Mouse (Mus musculus) right cerebral cortex, postnatal 14 days (tissue): ENCODE measurements around the gene Cd79b.

Experiments
- DNase-seq: peaks from one replicate; pipeline ENCODE4 v3.0.0; 2022

The Cd79b gene

DNA sequence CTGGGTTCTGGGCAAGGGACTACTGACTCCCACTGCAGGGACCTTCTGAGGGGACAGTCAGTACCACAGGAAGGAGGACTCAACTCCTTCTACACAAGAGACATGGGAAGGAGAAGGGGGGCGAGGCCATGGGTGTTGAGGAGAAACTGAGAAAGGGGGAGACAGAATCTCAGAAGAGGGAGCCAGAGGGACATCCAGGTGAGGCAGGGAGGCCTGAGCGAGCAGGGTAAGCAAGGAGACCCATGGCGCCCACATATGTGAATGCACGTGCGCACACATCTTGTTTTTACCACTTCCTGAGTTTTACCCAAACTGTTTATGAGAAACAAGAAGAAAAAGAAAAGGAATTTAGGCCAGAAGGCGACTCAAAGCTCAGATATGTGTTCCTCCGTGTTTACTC lies 3.2 kb upstream of the Cd79b start:
- no peak for DNase-seq

DNA sequence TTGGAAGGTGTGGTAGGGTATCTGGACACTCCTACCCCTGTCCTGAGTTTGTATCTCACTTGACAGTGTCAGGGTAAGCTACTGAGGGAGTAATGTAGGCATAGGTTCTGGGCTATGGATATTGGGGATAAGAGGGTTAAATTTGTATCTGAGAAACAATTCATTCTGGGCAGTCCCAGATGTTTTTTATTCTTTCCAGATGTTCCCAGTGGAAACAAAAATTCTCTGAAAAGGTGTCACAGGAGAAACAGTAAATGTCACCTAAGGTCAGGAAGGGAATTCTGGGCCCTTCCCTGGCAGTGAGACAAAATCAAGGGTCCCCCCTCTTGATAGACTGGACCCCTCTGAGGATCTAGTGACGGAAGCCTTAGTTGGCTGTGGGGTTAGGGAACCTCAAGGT lies 1.9 kb upstream of the Cd79b start:
- no peak for DNase-seq

DNA sequence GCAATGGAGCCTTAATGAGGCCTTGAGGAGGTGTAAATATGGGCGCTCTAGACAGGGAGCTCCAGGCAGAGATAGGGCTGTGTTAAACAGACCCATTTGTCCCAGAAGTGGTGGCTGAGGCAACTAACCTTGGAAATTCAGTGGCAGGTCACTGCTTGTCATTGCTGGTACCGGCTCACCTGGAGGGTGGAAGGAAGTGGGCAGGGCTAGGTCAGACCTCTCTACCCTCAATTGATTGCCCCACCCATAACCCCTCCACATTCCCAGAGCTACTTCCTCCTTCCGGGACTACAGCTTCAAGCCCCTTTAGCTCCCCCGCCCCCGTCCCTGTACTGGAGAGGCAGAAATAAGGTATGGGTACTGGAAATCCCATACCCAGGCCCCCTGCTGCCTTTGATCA lies 1.0 kb downstream of the Cd79b start:
- no peak for DNase-seq

DNA sequence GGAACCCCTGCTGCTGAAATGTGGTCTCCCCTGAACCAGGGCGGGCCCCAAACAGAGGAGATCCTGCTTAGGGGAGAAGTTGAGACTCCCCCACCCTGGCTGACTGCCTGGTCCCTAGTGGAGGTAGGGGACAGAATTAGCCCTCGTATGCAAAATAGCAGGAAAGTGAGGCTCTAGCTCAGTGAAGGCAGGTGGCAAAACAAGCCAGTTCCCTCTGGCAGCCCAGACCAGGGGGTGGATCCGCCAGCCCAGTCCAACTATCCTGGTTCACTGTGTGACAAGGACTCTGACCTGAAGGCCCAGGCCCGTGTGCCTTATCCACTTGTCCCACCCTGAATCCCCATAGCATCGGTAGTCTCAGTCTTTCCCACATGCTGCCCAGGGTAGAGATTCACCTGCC lies 4.4 kb downstream of the Cd79b start:
- no peak for DNase-seq

DNA sequence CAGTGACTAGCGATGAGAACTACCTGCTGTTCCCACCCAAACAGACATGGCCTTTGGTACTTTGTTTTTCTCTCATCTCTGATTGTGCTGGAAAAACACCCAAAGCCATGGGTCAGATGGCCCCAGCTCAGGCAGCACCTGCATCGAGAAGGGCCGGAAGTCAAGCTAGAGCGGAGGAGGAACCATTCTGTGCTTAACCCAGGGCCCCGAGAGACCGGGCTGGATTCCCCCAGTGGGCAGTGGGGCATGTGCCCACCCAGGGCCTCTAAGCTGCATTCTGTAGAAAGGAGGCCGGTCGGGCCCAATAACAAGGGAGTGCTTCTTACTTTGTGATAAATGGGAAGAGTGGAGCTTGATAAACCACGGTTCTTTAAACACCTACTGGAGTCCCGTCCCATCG lies 6.4 kb downstream of the Cd79b start:
- no peak for DNase-seq

DNA sequence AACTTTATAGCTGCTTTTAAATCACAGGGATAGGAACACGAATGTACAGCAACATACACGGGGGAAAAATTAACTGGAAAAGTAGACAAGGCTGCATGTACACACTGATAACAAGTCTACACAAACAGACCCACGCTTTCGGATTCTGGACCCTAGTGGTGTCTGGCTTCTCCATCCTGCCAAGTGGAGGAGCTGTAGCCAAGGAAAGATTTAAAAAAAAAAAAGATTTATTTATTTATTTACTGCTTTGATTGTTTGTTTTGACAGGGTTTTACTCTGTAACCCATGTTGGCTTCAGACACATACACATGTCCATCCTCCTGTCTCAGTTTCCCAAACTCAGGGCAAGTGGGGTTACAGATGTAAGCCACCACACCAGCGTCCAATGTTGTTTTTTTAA lies 7.1 kb downstream of the Cd79b start:
- no peak for DNase-seq

DNA sequence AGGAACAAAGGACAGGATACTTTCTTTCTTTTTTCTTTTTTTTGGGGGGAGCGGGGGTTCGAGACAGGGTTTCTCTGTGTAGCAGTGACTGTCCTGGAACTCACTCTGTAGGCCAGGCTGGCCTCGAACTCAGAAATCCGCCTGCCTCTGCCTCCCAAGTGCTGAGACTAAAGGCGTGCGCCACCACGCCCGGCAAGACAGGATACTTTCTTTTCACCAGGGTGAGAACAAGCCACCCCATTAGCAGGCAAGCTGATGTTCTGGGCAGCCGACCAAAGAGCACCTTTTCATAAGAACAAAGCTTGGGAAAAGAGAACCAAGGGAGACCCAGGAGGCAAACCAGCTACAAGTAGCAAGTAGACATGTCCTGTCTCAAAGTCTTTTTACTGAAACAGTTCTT lies 7.8 kb downstream of the Cd79b start:
- no peak for DNase-seq

DNA sequence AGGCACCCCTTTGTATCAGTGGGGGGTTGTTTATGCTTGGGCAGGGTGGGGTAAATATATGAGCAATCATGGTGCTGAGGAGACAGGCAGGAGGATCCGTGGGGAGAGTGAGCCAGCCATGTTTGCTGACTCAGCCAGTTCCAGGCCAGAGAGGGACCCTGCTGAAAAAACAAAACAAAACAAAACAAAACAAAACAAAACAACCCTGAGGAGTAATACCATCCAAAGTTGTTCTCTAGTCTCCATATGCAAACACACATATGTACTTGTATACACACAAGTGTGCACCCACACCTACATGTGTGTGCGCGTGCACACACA lies 8.5 kb downstream of the Cd79b start:
- DNase-seq, result no peak

DNA sequence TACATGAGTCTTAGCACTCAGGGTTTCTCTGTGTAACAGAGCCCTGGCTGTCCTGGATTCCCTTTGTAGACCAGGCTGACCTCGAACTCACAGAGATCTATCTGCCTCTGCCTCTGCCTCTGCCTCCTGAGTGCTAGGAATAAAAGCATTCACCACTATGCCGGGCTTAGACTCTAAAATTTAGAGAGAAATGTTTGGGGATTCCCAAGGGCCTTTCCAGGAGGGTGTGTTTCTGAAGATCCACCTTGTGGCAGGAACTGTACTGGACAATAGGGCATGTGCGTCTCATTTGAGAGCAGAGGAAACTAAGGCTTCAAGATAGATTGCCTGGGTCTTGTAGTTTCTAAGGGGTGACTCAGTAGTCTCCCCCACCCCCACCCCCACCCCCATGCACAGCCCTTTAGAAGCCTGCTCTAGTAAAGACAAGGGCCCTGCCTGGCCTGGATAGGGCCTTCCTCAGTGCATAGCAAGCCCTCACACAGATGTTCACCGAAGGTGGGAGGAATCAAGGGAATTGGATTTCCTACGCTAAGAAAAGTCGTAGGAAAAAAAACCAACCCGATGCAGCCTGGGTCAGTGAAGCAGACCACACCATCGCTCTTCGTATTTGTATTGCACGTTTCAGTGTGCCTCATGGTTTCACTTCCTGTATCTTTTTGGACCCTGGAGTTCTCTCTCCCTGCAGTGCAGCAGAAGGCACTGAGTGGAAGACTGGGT lies 9.1 kb downstream of the Cd79b start:
- no peak for DNase-seq

DNA sequence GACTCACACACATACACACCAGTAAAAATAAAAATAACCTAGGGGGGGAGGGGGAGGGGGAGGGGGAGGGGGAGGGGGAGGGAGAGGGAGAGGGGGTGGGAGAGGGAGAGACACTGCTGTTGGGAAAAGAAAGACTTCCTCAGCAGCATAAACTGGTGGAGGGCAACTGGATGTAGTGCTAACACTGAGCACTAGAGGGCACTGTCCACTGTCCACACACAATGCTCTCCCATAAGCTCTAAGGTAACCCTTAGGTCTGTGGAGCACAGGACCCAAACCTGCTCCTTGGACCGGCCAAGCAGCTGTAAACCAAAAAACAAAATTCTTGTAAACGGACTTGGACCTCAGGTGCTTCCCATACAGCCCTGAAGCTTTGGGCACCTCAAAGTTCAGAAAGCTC lies 11.9 kb downstream of the Cd79b start:
- peak; percentile 40 for DNase-seq

DNA sequence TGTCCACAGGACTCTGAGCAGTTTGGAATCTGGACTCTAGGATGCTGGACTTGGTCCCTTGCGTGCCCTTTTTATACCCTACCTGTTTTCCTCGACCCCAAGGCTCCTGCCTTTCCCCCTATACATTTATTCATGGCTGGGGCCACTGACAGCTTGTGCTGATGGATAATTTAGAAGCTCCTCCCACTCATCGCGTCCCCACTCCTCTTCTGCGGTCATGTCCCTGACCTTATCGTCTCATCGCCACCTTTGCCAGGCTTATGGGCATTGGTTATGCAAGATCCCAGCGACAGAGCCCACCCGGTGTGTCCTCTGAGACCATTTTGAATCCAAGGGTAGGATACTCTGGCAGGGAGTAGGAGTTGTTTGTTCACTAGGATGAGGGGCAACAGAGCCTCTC lies 12.8 kb downstream of the Cd79b start, which contains the start of gene Gh:
TSS of gene Gh (minus strand) at position 101 of the 400 bp plus-strand sequence.
- DNase-seq, result no peak

DNA sequence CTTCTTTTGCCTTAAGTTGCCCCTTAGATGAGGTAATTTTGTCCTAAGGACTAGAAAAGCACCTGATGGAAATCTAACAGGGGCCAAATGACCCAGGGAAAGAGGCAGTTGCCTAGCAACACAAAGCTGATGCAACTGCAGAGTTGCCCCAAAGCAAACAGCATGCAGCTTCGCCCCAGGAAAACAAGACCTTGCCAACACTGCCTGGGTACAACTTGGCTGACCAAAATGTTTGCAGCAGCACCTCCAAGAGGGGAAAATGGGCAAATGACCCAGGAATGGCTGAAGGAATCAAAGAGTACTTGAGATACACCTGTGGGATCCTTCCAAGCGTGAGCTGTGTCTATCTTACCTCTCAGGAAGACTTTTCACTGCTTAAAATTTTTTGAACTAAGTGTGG lies 22.7 kb downstream of the Cd79b start:
- DNase-seq, result no peak

DNA sequence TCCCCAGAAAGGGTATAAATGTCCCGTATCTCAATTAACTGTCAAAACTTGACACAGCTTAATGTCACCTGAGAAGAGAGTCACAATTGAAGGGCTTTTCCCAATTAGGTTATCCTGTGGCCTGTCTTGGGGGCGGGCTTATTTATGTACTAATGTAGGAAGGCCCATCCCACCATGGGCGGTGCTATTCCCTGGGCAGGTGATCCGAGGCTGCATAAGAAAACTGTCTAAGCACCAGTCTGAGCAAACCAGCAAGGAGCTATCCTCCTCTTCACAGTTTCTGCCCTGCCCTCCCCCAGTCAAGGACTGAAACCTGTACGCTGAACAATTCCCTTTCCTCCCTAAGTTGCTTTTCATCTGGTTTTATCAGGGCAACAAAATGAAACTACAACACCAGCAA lies 24.2 kb downstream of the Cd79b start:
- no peak for DNase-seq

DNA sequence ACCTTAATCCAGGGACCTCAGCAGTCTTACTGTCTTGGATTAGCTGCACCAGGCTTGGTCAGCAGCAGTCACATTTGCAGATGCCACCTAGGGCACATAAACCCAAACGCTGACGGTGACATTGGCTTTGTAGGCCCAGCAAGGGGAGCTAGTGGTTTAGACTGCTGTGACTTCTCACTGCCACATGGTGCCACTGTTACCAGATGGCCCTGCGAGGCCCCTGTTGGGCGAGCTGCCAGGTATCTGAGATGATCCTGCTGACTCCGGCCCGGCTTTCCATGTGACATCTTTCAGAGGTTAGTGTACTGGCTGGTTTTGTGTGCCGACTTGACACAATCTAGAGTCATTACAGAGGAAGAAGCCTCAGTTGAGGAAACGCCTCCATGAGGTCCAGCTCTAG lies 25.2 kb downstream of the Cd79b start:
- no peak for DNase-seq

DNA sequence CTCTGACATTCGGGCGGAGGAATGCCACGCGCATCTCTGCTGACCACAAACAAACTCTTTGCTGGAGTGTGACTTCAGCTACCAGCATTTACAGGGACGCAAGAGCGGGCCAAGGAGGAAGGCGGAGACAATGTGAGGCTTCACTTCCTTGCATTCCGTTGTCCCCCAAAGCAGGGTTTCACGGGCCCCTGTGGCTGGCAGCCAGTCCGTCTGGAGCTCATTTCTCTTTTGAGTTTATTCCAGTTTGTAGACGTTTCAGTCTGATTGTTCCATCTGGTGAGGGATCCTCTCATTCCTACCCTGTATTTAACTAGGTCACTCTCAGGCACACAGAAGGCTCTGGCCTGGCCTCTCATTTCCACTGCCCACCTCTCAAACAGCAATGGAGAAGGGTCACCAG lies 27.6 kb downstream of the Cd79b start:
- no peak for DNase-seq

DNA sequence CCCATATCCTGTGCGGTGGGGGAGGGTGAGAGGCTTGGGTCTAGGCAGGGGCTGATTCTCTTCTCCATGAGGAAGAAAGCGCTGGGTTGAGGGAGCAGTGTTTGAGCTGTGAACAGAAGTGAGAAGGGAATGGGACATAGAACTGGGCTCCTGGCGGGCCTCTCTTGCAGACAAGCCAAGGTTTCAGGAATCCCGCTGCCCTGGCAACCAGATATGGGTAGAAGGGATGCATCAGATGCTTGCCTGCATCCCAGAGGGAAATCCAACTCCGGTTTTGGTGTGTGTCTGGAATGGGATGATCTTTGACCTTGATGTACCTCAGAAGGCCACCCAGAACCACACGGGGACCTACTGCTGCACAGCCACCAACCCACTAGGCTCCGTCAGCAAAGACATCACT lies 28.4 kb downstream of the Cd79b start:
- no peak for DNase-seq

DNA sequence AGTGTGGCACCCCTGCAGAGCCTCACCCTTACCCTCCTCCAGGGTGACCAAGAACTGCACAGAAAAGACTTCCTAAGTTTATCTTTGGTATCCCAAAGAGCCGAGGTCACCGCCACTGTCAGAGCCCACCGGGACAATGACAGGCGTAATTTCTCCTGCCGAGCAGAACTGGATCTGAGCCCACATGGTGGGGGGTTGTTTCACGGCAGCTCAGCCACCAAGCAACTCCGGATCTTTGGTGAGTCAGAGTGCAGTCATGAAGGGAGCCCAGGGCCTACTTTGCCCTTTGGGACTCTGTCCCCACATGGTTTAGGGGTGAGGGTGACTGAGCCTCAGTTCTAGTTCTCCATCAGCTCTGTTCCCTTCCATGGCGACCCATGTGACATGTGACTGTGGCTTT lies 30.4 kb downstream of the Cd79b start:
- no peak for DNase-seq

DNA sequence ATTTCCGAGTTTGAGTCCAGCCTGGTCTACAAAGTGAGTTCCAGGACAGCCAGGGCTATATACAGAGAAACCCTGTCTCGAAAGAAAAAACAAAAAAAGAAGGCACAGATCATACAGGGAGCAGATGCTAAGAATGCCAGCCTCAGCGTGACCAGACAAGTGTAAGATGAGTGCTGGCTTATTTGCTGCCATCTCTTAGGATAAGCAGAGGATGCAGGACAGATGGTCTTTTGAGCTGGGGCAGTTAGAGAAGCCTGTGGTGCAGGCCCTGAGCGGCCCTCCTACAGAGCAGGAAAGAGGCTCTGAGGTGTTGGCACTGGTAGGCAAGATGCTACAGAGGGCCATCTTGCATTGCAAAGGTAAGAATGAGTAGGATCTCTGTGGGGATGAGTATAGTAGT lies 31.2 kb downstream of the Cd79b start:
- DNase-seq, result no peak

DNA sequence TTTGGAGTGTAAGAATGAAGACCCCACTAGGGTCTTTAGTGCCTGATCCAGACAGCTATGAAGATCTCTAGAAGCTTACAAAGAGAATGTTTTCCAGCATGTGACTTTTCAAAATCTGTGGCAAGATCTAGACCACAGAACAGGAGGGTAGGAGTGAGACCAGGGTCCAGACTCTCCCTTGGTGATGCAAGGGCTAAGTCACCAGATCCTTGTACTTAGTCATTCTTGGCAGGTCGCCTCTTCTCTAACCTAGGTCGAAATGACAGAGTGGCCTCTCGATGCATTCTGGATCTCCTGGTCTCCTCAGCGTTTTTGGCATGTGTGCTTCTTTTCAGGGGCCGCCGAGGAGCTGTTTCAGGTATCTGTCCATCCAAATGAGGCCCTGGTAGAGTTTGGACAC lies 32.1 kb downstream of the Cd79b start:
- no peak for DNase-seq

DNA sequence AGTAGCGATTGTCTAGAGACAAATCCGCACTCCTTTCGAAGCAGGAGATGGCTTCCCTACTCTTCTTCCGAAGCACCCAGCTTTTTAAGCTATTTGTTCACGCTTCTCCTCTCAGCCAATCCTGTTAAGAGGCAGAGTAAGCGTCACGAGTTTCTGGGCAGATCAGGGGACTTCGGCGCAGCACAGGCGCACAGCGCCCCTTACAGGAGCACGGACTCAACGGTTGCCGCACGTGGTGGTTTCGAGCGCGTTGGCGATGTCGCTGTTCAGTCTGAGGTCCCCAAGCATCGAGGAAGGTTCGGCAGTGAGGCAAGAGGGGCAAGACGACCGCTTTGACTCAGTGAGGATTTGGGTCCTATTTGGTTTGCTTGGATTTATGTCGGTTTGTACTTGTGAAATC lies 38.1 kb downstream of the Cd79b start, which contains the start of gene Tcam1:
TSS of gene Tcam1 (plus strand) at position 219 of the 400 bp plus-strand sequence.
- peak; percentile 95 for DNase-seq

DNA sequence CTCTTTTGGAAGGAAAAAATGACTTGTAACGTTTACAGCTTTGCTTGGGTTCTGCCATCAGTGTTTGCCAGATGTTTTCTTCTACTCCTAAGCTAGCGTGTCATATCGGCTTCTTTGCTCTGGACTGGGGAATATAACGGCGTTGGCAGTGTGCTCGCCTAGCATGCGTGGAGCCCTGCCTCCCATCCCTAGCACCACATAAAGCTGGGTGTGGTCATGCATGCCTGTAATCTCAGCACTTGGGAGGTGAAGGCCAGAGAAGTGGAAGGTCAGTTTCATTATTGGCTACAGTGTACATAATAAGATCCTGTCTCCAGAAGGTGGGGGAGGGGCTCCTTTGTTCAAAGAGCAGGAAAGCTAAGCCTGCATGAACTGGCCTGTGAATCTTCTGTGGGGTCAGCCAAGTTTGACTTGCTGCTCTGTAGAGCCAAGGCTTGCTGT lies 39.6 kb downstream of the Cd79b start:
- no peak for DNase-seq

DNA sequence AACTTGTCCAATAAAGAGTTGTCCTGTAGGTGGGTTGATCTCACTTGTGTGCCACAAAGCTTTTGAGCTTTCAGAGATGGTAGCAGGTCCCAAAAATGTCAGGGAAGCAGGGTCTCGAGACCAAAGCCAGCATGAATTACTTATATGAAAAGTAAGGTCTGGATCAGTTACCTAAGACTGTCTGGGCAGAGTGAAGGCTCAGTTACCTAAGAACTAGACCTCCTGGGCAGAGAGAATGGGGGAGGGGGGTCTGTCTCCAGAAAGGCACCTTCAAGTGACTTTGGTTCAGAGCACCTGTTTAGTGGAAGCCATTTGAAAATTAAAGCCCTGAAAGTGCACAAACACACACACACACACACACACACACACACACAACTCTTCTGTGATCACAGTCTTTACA lies 40.2 kb downstream of the Cd79b start:
- no peak for DNase-seq

DNA sequence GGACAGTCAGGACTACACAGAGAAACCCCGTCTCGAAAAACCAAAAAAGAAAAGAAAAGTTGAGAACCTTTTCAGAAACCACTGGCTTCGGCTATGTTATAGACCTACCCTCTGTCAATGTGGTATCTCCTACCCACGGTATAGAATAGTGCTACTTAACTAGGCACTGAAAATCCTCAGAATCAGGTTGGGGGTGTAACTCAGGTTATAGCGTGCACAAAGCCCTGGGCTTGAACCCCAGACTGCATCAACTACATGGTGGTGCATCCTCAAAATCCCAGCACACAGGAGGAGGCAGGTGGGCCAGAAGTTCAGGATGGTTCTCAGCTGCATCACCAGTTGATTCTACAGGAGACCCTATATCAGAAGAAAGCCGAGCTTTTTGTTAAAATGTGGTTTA lies 40.8 kb downstream of the Cd79b start:
- no peak for DNase-seq

DNA sequence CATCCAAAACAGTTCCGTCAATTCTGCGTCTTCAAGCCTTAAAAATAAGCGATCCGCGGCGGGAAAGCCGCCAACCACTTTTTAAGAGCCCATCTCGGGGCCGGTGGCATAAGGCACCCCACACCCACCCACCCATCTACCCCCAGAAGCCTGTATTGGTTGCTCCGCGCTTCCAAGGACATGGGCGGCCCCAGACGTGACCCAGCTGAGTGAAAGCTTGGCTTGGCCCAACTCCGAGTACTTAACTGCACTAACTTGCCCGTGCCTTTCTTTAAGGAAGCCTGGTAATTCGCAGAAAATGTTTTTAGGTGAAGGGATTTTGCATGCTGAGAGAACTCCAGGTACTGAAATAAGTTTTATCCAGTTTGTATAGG lies 41.3 kb downstream of the Cd79b start:
- DNase-seq, result no peak

DNA sequence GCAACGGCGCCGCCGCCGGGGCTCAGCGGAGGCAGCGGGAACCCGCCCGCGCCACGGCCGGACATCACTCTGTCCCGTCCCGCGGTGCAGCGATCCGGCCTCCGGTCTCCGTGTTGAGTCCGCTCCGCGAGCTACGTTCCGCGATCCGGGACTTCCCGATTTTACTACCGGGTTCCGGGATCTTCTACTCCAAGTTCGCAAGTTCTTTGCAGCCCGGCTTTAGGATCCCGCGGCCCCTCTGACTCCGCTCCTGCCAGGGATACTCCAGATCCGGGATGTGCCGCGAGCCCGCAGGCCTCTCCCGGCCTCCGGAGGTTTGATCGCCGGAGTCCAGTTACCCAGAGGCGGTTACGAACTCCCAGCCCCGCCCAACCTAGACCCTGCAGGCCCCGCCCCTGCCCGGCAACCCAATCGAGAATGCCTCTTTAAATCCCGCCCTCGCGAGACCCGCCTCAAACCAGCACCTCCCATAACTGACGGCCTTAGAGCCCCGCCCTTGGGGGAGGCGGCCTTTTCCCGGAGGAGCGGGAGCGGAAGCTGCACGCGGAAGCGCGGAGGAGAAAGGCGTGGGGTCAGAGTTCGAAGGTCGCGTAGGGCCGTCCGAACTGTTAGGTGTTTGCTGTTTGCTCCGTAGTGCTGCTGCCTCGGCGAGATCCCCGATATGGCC lies 41.8 kb downstream of the Cd79b start, which contains the start of gene Smarcd2:
TSS of gene Smarcd2 (minus strand) at position 329 of the 667 bp plus-strand sequence.
- DNase-seq, result peak; percentile 98
